Mouse (Mus musculus) MN1 (cell line): ENCODE data around the gene Ctnnd2.

Experiments used
- DNase-seq: peaks from one replicate; pipeline ENCODE4 v3.0.0-alpha.2; 2016; ENCODE audit warnings: low spot score

The Ctnnd2 gene

GRCm38 (mm10) chr15:30386489-30386888 is 214.1 kb downstream of the Ctnnd2 start:
- no peak for DNase-seq

DNA sequence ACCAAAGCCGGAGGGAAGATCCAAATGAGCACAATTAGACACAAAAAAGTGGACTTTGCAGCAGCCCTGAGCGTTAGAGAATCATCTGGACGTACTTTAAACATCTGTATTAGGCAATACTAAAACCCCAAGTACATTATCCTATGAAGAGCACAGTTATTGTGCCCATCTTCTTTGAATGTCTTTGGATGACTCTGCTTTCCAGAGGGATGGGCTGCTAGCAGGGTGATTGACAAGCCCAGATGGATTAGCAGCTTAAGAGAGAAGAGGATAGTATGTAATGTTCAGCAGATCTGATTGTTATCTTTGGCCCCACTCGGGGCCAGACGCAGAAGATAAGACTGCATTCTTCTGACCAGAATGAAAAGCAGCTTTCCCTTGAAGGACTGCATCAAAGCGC is 214.9 kb downstream of the Ctnnd2 start:
- no peak for DNase-seq

GRCm38 (mm10) chr15:30401111-30401510 is 228.7 kb downstream of the Ctnnd2 start:
- DNase-seq: no peak

GRCm38 (mm10) chr15:30406254-30406653 is 233.9 kb downstream of the Ctnnd2 start:
- DNase-seq: no peak

- DNase-seq: no peak
These were observed 250.8 kb downstream of the Ctnnd2 start for GRCm38 (mm10) chr15:30423146-30423545.

DNA sequence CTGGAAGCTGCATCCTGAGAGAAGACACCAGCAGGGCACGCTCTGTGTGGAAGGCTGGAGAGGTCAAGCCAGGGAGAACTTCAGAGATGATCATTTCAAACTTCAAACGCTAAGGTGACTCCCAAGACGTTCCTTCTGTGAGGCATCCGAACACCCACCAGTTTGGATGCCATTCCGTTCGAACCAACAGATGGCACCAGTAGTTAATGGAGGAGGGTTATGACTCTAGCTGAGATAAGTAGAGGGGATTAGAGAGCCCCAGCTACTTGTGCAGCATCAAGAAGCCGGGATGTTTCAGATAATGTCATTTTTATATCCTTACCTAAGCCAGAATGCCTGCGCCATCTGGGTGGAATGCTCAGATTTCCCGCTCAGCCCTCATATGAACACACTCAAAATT is 251.9 kb downstream of the Ctnnd2 start:
- DNase-seq: no peak

DNA sequence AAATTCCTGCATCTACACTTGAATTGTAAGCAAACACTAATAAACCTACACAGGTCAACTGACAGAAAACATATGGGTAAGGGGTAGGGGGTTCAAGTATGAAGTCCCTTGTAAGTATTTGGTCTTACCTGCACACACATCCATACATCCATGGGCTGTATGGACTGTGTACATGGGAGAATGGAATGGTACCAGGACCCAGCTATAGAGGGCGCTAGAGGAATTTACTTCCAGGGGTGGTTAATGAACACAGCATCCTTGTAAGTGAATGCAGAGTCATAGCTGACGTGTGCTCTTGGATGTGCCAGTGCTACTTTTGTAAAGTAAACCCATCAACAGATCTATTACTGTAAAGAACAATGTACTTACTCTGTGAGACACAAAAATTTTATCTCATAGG is 254.9 kb downstream of the Ctnnd2 start:
- DNase-seq: no peak

GRCm38 (mm10) chr15:30439045-30439444 is 266.7 kb downstream of the Ctnnd2 start:
- no peak for DNase-seq

DNA sequence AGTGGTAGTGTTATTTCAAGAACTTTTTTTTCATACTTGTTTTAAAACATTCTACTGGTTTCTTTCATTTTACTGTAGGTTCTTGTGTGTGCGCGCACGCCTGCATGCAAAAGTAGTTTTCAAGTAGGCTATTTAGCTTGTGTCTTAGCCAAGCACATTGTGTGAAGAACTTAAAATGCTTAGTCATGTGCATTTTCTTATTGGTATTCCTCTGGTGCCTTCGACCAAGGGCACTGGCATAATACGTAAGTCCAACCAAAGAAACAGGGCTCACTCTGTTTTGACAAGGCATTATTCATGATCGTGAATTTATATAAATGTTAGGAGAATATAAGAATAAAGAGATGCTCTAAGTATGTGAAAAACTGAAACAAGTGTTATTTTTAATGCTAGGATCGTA is 278.4 kb downstream of the Ctnnd2 start:
- no peak for DNase-seq

GRCm38 (mm10) chr15:30451921-30452320 is 279.5 kb downstream of the Ctnnd2 start:
- no peak for DNase-seq

GRCm38 (mm10) chr15:30457541-30458250 is 285.3 kb downstream of the Ctnnd2 start:
- DNase-seq: no peak

DNA sequence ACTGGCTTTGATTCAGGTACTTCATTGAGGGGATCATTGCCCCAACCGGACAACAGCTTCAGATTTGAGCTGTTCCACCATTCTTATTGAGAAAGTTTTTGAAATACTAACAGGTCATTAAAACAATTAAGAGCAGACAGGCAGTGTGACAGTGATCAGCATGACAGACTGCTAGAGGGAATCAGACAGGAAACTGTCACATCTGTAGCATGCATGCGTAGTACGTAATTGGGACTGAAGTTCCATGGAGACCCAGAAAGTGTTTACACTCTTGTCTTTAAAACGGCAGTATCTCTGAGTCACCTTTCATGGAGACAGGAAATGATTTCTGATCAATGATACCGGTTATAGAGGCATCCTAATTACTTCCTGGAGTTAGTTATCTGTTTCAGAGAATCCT is 286.3 kb downstream of the Ctnnd2 start:
- DNase-seq: no peak

DNA sequence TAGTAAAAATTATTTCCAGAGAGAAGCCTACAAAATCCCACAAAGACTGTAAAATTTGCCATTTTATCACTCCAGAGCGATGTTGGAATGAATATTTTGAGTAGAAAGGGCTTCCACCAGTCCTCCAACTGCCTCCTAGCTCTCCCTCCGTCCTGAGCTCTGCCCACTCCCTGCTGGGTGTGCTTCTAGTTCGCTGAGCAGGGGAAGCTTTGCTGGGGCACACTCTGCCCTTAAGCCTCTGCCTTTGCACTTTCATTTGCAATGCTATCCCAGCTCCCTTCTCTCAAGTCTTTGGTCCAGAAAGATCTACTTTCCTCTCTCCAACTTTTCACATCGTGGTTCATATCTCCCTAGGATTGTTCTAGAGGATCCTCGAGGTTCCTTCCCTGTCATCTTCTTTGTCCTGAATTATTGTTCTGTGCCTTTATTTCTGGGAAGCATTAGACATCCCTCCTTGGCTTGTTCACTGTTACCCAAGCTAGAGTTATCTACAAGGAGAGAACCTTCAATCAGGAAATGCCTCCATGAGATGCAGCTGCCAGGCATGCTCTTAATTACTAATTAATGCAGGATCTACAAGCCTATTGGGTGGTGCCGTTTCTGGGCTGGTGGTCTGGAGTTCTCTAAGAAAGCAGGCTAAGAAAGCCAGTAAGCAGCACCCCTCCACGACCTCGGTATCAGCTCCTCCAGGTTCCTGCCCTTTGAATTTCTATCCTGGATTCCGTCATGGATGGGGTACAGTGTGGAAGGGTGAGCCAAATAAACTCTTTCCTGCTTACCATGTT is 288.1 kb downstream of the Ctnnd2 start:
- DNase-seq: no peak

DNA sequence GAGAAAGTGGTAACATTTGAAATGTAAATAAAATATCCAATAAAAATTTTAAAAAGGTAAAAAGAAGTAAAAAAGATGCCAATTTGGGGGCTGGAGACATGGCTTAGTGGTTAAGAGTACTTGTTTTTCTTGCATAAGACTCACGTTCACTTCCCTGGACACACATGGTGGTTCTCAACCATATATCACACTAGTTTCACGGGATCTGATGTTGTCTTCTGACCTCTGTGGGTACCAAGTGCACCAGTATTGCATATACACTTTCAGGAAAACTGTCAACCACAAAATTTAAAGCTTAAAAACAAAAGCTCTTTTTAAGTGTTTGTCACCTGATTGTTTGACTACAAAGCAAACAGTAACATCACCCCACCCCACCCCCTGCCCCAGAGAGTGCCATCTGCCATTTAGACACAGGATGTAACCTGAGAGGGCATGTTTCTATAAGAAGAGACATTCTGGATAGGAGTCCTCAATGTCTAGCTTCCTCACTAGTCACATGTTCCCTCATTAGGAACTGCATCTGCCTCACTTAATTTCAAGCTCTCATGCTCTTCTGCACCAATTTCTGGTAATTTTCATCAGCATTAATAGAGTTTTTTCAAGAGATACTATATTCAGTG is 290.5 kb downstream of the Ctnnd2 start:
- no peak for DNase-seq

DNA sequence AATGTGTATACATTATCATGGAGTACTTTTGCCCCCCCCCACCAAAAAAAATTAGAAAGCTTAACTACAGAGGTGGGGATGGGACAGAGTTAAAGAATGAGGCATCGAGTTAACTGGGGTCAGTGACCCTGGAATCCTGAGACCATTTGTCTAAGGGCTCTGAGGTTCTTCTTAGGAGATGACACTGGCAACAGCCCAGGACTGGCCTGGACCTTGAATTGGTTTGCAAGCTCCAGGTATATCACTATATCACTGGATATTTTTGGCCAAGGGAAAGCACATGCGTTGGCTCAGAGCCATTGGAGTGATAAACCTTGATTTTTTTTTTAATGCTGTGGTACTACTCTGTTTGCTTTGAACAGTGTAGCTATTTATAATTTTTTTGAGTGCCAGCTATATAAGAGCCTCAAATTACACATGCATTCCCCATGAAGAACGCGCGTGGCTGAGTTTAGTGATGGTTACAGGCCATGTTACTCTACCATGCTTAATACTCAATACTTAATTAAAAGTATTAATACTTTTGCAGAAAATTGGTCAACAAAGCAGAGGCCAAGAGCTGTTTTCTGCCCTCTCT is 291.2 kb downstream of the Ctnnd2 start:
- DNase-seq: no peak

DNA sequence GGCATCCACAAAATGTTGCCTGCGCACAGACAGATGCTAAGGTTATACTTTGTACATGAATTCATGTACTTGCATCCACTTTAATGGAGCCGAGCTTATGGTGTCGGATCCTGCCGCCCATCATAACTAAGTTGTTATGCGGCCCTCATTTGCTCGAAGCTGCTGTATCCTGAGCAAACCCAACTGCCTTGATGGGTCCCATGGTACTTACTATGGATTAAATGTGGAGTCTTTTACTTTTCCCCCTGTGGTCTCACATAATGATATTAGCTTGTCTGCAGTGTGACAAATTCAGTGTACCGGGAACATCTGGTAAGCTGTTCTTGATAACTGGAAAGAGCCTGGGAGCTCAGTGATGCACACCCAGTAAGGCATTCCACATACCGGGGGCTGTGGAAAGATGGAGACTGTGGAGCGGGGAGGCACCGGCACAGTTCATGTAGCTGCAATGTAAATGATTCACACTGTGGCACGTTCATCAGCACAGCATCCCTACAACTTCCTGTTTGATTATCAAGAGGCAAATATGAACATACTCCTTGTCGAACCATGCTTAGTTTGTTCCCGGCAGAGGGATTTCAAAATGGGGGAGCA is 294.7 kb downstream of the Ctnnd2 start:
- no peak for DNase-seq

DNA sequence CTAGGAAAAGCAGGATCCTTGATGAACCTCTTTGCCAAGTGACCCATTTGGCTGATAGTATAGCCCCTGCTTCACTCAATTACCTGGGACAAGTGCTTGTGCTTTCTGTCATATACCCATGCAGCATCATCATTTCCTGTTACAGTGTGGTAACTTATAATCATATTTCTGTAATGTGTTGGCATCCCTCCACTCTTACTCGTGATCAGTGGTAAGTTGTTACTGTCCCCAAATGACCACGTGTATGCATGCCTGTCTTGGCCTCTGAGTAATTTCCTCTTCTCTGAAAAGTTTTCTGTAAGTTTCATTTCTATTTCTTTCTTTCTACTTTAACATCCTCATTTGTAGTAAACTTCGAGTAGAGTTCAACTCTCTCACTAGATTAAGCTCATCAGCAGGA is 296.4 kb downstream of the Ctnnd2 start:
- no peak for DNase-seq

- DNase-seq: no peak
These were observed 299.0 kb downstream of the Ctnnd2 start for GRCm38 (mm10) chr15:30471280-30471966.

DNA sequence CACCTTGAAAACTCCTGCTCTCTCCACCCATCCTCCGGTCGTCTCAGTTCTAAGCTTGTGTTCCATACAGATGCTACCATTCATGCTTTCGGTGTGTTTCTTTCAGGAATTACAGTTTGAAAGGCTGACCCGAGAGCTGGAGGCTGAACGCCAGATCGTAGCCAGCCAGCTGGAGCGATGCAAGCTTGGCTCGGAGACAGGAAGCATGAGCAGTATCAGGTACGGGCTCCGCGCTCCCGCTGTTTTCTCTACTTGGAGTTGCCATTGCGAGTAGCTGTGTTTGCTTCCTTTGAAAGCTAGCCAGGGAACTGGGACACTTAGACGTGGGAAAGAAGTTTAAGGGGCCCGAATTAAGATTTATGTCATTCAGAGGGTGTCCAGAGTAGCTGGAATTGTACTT is 308.3 kb downstream of the Ctnnd2 start:
- no peak for DNase-seq

- peak; percentile 8 for DNase-seq
These were observed 334.1 kb downstream of the Ctnnd2 start for GRCm38 (mm10) chr15:30506476-30506875.

DNA sequence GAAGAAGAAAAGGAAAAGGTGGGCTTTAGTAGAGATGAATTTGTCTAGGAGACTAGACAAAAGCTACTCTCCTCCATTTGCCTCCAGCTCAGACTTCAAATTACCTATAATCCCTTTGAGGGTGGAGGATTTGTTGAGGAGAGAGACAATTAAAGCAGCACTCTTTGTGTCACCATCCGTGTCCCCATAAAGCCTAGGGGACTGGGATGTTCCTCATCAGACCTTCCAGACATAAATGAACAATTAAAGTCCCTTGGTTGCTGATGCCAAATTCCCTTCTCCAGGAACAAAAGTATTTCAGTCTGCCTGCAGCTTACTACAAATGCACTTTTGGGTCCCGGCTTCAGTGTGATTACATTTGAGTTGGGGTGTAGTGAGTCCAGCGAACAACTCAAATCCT is 340.1 kb downstream of the Ctnnd2 start:
- no peak for DNase-seq

GRCm38 (mm10) chr15:30513122-30513521 is 340.7 kb downstream of the Ctnnd2 start:
- no peak for DNase-seq
